11 mouse cellular contexts compared by ENCODE assay signal in genomic region chr7:80991589-80991988, GRCm38 (mm10). TPM values are rescaled to one million over a fixed set of nuclear protein-coding genes. Genes with fewer than 3 reads are reported as not detected.
A peak's percentile ranks its signal among the peaks of the same experiment; 100 is the strongest.
DNase-seq lines count a peak whose midpoint lies in the region; ATAC-seq and TF ChIP-seq lines count a peak whose summit lies in the region.
"Had no signal": no experiment of that assay in that cellular context is flagged by ENCODE, and none has a peak within 500 bp of the region (broad histone marks: within the 10 kb centered on the region; RNA-seq: fewer than 3 reads in every experiment).

No protein-coding gene starts in this region.

- peaks cover 86% of the 10 kb centered on the region for H3K4me1 ChIP-seq in erythroblast, embryonic 14.5 days (ENCODE audit: control insufficient read depth)
- H3K4me1 ChIP-seq in lung, embryonic 15.5 days = peaks cover 44% of the 10 kb centered on the region
- H3K4me1 ChIP-seq in limb, embryonic 14.5 days (ENCODE audit: control insufficient read depth, insufficient read depth, low read length) = peaks cover 16% of the 10 kb centered on the region
- H3K4me1 ChIP-seq in stomach, embryonic 15.5 days = peaks cover 14% of the 10 kb centered on the region

- H3K9ac ChIP-seq in lung, embryonic 15.5 days = 0 out of 2 replicates have a peak overlapping the region, but pooled peaks have one; percentile 95
- H3K9ac ChIP-seq in limb, embryonic 14.5 days (ENCODE audit: low read depth, low read length, severe bottlenecking) = 0 out of 2 replicates have a peak overlapping the region, but pooled peaks have one; percentile 98
- H3K9ac ChIP-seq in stomach, embryonic 15.5 days = no peak overlapping the region

- no peak overlapping the region for H3K27ac ChIP-seq in lung, embryonic 15.5 days
- H3K27ac ChIP-seq in limb, embryonic 14.5 days (replicated peaks; ENCODE audit: low read depth, low read length) = no peak overlapping the region
- H3K27ac ChIP-seq in stomach, embryonic 15.5 days = no peak overlapping the region

- peak overlapping the region; percentile 98 for H3K4me3 ChIP-seq in erythroblast, embryonic 14.5 days (replicated peaks)
- H3K4me3 ChIP-seq in lung, embryonic 15.5 days = peak overlapping the region; percentile 95; the same call in 1 of the 2 replicates
- peak overlapping the region; percentile 93; the same call in 1 of the 2 replicates for H3K4me3 ChIP-seq in limb, embryonic 14.5 days (replicated peaks; ENCODE audit: low read length)
- H3K4me3 ChIP-seq in stomach, embryonic 15.5 days (replicated peaks) = peak overlapping the region; percentile 85

- H3K27me3 ChIP-seq in erythroblast, embryonic 14.5 days (ENCODE audit: control insufficient read depth) = no peaks in the 10 kb centered on the region
- H3K27me3 ChIP-seq in lung, embryonic 15.5 days = no peaks in the 10 kb centered on the region
- H3K27me3 ChIP-seq in limb, embryonic 14.5 days (ENCODE audit: control insufficient read depth, insufficient read depth, low read length) = no peaks in the 10 kb centered on the region
- H3K27me3 ChIP-seq in stomach, embryonic 15.5 days (replicated peaks) = no peaks in the 10 kb centered on the region

- H3K36me3 ChIP-seq in erythroblast, embryonic 14.5 days (ENCODE audit: control insufficient read depth) = peaks cover 10% of the 10 kb centered on the region
- no peaks in the 10 kb centered on the region for H3K36me3 ChIP-seq in lung, embryonic 15.5 days
- H3K36me3 ChIP-seq in limb, embryonic 14.5 days (ENCODE audit: control insufficient read depth, insufficient read depth, low read length) = no peaks in the 10 kb centered on the region
- no peaks in the 10 kb centered on the region for H3K36me3 ChIP-seq in stomach, embryonic 15.5 days

- intact Hi-C loops in gastrocnemius, postnatal 14 days (cut with DNase I; ENCODE audit: low total_unique reads) = no loop called here

- TF ChIP-seq POLR2A in limb, embryonic 14.5 days (IDR thresholded peaks at IDR 0.05; ENCODE audit: borderline replicate concordance, extremely low read depth, insufficient read depth, insufficient read length) = no peak

- no peak for ATAC-seq in erythroblast, adult 5-6 weeks (replicated peaks; ENCODE audit: low FRiP score, poor library complexity, severe bottlenecking)
- no peak for ATAC-seq in lung, embryonic 15.5 days (ENCODE audit: borderline replicate concordance, extremely low read depth, low FRiP score, low TSS enrichment)
- ATAC-seq in limb, embryonic 14.5 days (ENCODE audit: low FRiP score, low read depth) = no peak
- no peak for ATAC-seq in stomach, embryonic 15.5 days (ENCODE audit: insufficient read depth, low FRiP score, low read depth)

- peak overlapping the region; percentile 74 for H3K4me2 ChIP-seq in lung, embryonic 15.5 days
- peak overlapping the region; percentile 61 for H3K4me2 ChIP-seq in limb, embryonic 14.5 days (replicated peaks; ENCODE audit: low read depth, low read length, severe bottlenecking)
- H3K4me2 ChIP-seq in stomach, embryonic 15.5 days = peak overlapping the region; percentile 87

- no peaks in the 10 kb centered on the region for H3K9me3 ChIP-seq in erythroblast, embryonic 14.5 days (ENCODE audit: control insufficient read depth, low read length)
- H3K9me3 ChIP-seq in lung, embryonic 15.5 days = no peaks in the 10 kb centered on the region
- H3K9me3 ChIP-seq in limb, embryonic 14.5 days (ENCODE audit: control insufficient read depth, low read length) = no peaks in the 10 kb centered on the region
- H3K9me3 ChIP-seq in stomach, embryonic 15.5 days = no peaks in the 10 kb centered on the region

- 84% methylated on average over 5 of the region's 5 CpGs for WGBS in lung, embryonic 15.5 days
- 91% methylated on average over 5 of the region's 5 CpGs for WGBS in limb, embryonic 14.5 days
- 90% methylated on average over 5 of the region's 5 CpGs for WGBS in stomach, embryonic 15.5 days

- DNase-seq in lung, postnatal 4 days = no peak
- no peak for DNase-seq in limb, embryonic 14.5 days (ENCODE audit: low spot score)
- no peak for DNase-seq in embryo, embryonic 11 days
- no peak for DNase-seq in gastrocnemius, postnatal 14 days
- DNase-seq: cerebellum, adult 11-12 months; left cerebral cortex, postnatal 4 days; thymus, adult 18-20 months had no signal

RNA-seq across cellular contexts. Expression of gene Zfp592, which starts 1.9 kb away (rescaled TPM):
- polyA plus RNA-seq in erythroblast, embryonic 14.5 days (2012) = 4.9 and 5.2 TPM in 2 replicates
- 9.4 and 10.4 TPM in 2 replicates for total RNA-seq in erythroblast, adult 5-6 weeks (2015; ENCODE audit: low replicate concordance)
- 13.8 and 17.7 TPM in 2 replicates for total RNA-seq in erythroblast, adult 5-6 weeks (2017; ENCODE audit: low replicate concordance)
- 11.5 and 14.1 TPM in 2 replicates for polyA plus RNA-seq in lung, embryonic 15.5 days (2015; fragmentation: Nextera tagmentation; extraction: Ambion mirVana)
- 24.3 and 31.6 TPM in 2 replicates for polyA plus RNA-seq in limb, embryonic 14.5 days (2012; rRNA removed)
- polyA plus RNA-seq in limb, embryonic 14.5 days (2014; fragmentation: Nextera tagmentation; extraction: Ambion mirVana) = 13.7 and 16.1 TPM in 2 replicates
- polyA plus RNA-seq in stomach, embryonic 15.5 days (2015; fragmentation: Nextera tagmentation; extraction: Ambion mirVana) = 9.9 and 13.9 TPM in 2 replicates
- 10 to 100 TPM; 11.5 to 13.7 TPM for total RNA-seq in gastrocnemius, postnatal 14 days (2021)

RNA-seq across cellular contexts. Expression of gene Sec11a, which starts 44.0 kb away (rescaled TPM):
- polyA plus RNA-seq in erythroblast, embryonic 14.5 days (2012) = 0.23 and 0.24 TPM in 2 replicates
- total RNA-seq in erythroblast, adult 5-6 weeks (2015; ENCODE audit: low replicate concordance) = 65.3 and 70.2 TPM in 2 replicates
- total RNA-seq in erythroblast, adult 5-6 weeks (2017; ENCODE audit: low replicate concordance) = 65.7 and 80.3 TPM in 2 replicates
- 221 and 229 TPM in 2 replicates for polyA plus RNA-seq in lung, embryonic 15.5 days (2015; fragmentation: Nextera tagmentation; extraction: Ambion mirVana)
- polyA plus RNA-seq in limb, embryonic 14.5 days (2012; rRNA removed) = 158 and 177 TPM in 2 replicates
- polyA plus RNA-seq in limb, embryonic 14.5 days (2014; fragmentation: Nextera tagmentation; extraction: Ambion mirVana) = 189 and 224 TPM in 2 replicates
- 256 and 258 TPM in 2 replicates for polyA plus RNA-seq in stomach, embryonic 15.5 days (2015; fragmentation: Nextera tagmentation; extraction: Ambion mirVana)
- total RNA-seq in gastrocnemius, postnatal 14 days (2021) = 10 to 100 TPM; 30.9 to 37.2 TPM

Comparison
In these comparisons a context has a peak if more than half of its experiments do, and no peak if none do; other contexts are left out.
1. RNA of gene Sec11a, which starts 44.0 kb away (polyA plus RNA-seq): 256 to 258 TPM in stomach, embryonic 15.5 days, 158 to 224 TPM in limb, embryonic 14.5 days and 221 to 229 TPM in lung, embryonic 15.5 days; 0.23 to 0.24 TPM in erythroblast, embryonic 14.5 days; every median in the first group is over 100 times any median in the second.
2. Peak in every context shown above with its lines, with median percentiles within 50 percentile points of each other: H3K4me3 ChIP-seq and H3K4me2 ChIP-seq.